Mouse (Mus musculus) cerebellum, postnatal 36 days (tissue): ENCODE data around the gene Tex10.
"Not testable (repeated sequence)": the region's sequence is repeated elsewhere in the genome, so short reads cannot be mapped to it uniquely, and the experiment has no call there.

Source experiments
- DNase-seq, 2 experiments: peaks; one replicate each; pipeline ENCODE4 v3.0.0; 2021 to 2022; ENCODE audit warnings: mixed read lengths in 2 of 2

Gene Tex10

GRCm38 (mm10) chr4:48472792-48473650 lies at the start of gene Tex10:
Gene Tex10 (minus strand): TSS chr4:48473459.
- DNase-seq: peak; percentile 77 to 84

- DNase-seq: no peak
Measured at GRCm38 (mm10) chr4:48510861-48511260, 37.6 kb upstream of the Tex10 start.

- no peak for DNase-seq
Measured at GRCm38 (mm10) chr4:48492510-48492909, 19.3 kb upstream of the Tex10 start.

GRCm38 (mm10) chr4:48491290-48491743 lies 18.1 kb upstream of the Tex10 start:
- DNase-seq: no peak

GRCm38 (mm10) chr4:48488916-48489315 lies 15.7 kb upstream of the Tex10 start:
- DNase-seq: no peak

- DNase-seq: no peak
Measured at GRCm38 (mm10) chr4:48481287-48481686, 8.0 kb upstream of the Tex10 start.

- DNase-seq: no peak
Measured at GRCm38 (mm10) chr4:48473651-48474011, 372 bp upstream of the Tex10 start.

GRCm38 (mm10) chr4:48472052-48472791 lies 1.0 kb downstream of the Tex10 start:
- DNase-seq: no peak

GRCm38 (mm10) chr4:48470977-48471376 lies 2.3 kb downstream of the Tex10 start:
- DNase-seq: no peak

GRCm38 (mm10) chr4:48461060-48461459 lies 12.2 kb downstream of the Tex10 start:
- no peak for DNase-seq

GRCm38 (mm10) chr4:48458436-48458835 lies 14.8 kb downstream of the Tex10 start:
- no peak for DNase-seq

GRCm38 (mm10) chr4:48454106-48454773 lies 19.0 kb downstream of the Tex10 start:
- no peak for DNase-seq

GRCm38 (mm10) chr4:48428054-48428453 lies 45.2 kb downstream of the Tex10 start:
- no peak for DNase-seq

GRCm38 (mm10) chr4:48427413-48427812 lies 45.8 kb downstream of the Tex10 start:
- DNase-seq: no peak

GRCm38 (mm10) chr4:48423738-48424137 lies 49.5 kb downstream of the Tex10 start:
- no peak for DNase-seq

GRCm38 (mm10) chr4:48422633-48423032 lies 50.6 kb downstream of the Tex10 start:
- DNase-seq: no peak

- DNase-seq: no peak
Measured at GRCm38 (mm10) chr4:48418831-48419468, 54.3 kb downstream of the Tex10 start.

- DNase-seq: no peak
Measured at GRCm38 (mm10) chr4:48415838-48416335, 57.4 kb downstream of the Tex10 start.

- DNase-seq: no peak
Measured at GRCm38 (mm10) chr4:48413473-48413872, 59.8 kb downstream of the Tex10 start.

- DNase-seq: peak; percentile 58 to 62
Measured at GRCm38 (mm10) chr4:48407350-48408039, 65.8 kb downstream of the Tex10 start.

- not testable (repeated sequence) for DNase-seq
Measured at GRCm38 (mm10) chr4:48405724-48406491, 67.4 kb downstream of the Tex10 start.
